Mouse (Mus musculus): ENCODE measurements at regions not wholly inside any gene's neighbourhood (a gene's known extent, or its start where the extent isn't known, plus 50 kb on each side); places are given as distances from the start of the nearest gene placed in this dataset.

DNA sequence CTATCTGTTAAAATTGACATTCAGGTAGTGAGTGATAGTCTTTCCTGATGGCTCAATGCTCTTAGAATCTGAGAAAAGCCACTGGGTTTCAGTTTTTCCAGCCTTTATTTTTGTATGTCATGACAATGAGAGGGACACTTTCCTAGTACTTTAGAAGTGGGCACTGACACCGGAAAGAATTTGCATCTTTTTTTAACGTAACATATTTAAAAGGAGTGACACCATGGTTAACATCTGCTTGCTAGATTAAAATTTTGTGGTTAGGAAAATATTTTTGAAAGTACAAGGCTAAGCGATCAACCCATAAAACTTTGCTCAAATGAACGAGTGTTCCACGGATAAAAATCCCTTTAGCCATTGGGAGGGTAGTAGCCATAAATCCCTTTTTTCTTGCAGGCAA is 174.7 kb downstream of the 1700129C05Rik start:
- Histone ChIP-seq H3K4me2 (no peak overlapping the region), H3K9me3 (replicated peaks) (no peaks in the 10 kb centered on the region), H3K4me3 (no peak overlapping the region), H3K9ac (no peak overlapping the region), H3K27me3 (replicated peaks) (no peaks in the 10 kb centered on the region), H3K36me3 (no peaks in the 10 kb centered on the region), H3K27ac (ENCODE audit: poor library complexity, severe bottlenecking) (no peak overlapping the region), H3K4me1 (replicated peaks) (peaks cover 3% of the 10 kb centered on the region; the same call in 1 of the 2 replicates)
- WGBS, result 83% methylated on average over 5 of the region's 5 CpGs
- no peak for ATAC-seq (ENCODE audit: insufficient number of reproducible peaks, low FRiP score)

DNA sequence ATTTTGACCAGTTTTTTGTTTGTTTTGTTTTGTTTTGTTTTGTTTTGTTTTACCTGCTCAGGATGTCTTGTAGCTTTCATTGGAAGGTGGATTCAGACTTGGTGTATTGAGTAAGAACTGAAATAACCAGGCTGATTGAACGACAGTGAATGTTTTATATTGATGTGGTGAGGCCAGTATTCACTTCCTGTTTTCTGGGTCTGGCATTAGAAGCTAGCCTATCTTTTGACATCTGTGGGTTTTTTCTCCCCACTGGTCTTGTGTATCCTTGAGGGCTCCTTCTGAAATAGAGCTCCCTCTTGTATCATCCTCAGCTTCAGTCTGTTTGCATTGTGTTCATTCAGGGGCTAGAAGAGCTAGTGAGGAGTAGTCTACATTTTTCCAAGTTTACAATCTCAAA is 175.5 kb downstream of the 1700129C05Rik start:
- Histone ChIP-seq H3K9ac (no peak overlapping the region), H3K27ac (ENCODE audit: poor library complexity, severe bottlenecking) (no peak overlapping the region), H3K4me1 (replicated peaks) (no peaks in the 10 kb centered on the region; the same call in 1 of the 2 replicates), H3K9me3 (replicated peaks) (no peaks in the 10 kb centered on the region), H3K4me3 (no peak overlapping the region), H3K4me2 (no peak overlapping the region), H3K36me3 (no peaks in the 10 kb centered on the region), H3K27me3 (replicated peaks) (no peaks in the 10 kb centered on the region)
- WGBS, result 79% methylated on average over 1 of the region's 1 CpGs
- no peak for ATAC-seq (ENCODE audit: insufficient number of reproducible peaks, low FRiP score)

GRCm38 (mm10) chr14:58944958-58945357 is 197.7 kb downstream of the 1700129C05Rik start:
- Histone ChIP-seq H3K9me3 (replicated peaks) (no peaks in the 10 kb centered on the region), H3K36me3 (no peaks in the 10 kb centered on the region), H3K4me3 (no peak overlapping the region), H3K9ac (no peak overlapping the region), H3K4me1 (replicated peaks) (no peaks in the 10 kb centered on the region), H3K4me2 (no peak overlapping the region), H3K27ac (ENCODE audit: poor library complexity, severe bottlenecking) (no peak overlapping the region), H3K27me3 (replicated peaks) (no peaks in the 10 kb centered on the region)
- WGBS, result 80% methylated on average over 2 of the region's 2 CpGs
- no peak for ATAC-seq (ENCODE audit: insufficient number of reproducible peaks, low FRiP score)

GRCm38 (mm10) chr14:58943267-58943765 is 199.4 kb downstream of the 1700129C05Rik start:
- H3K4me2 ChIP-seq, result no peak overlapping the region
- H3K9ac ChIP-seq, result no peak overlapping the region
- H3K9me3 ChIP-seq (replicated peaks), result no peaks in the 10 kb centered on the region
- H3K27me3 ChIP-seq (replicated peaks), result no peaks in the 10 kb centered on the region
- WGBS, result 76% methylated on average over 1 of the region's 1 CpGs
- H3K27ac ChIP-seq (ENCODE audit: poor library complexity, severe bottlenecking), result no peak overlapping the region
- H3K36me3 ChIP-seq, result no peaks in the 10 kb centered on the region
- no peaks in the 10 kb centered on the region for H3K4me1 ChIP-seq (replicated peaks)
- no peak overlapping the region for H3K4me3 ChIP-seq
- ATAC-seq (ENCODE audit: insufficient number of reproducible peaks, low FRiP score), result no peak

DNA sequence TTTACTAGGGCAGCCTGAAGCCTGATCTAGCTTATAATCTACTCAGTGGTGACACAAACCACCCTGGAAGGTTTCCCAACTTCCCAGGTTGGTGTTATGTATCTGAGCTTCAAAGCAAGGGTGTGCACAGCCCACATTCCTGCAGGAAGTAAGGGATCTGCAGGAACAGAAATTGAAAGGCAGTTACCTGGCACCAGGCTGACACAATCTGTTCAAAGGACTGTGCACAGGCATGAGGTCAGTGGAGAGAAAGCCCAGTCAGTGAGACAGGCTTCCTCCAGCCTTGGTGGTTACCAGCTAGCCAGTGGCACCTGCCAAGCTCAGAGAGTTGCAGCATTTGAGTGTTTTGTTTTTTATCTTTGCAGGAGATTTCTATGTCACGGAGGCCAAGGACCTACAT is 203.6 kb downstream of the 1700129C05Rik start:
- Histone ChIP-seq H3K4me1 (replicated peaks) (no peaks in the 10 kb centered on the region), H3K9ac (no peak overlapping the region), H3K4me2 (no peak overlapping the region), H3K27me3 (replicated peaks) (no peaks in the 10 kb centered on the region), H3K9me3 (replicated peaks) (no peaks in the 10 kb centered on the region), H3K27ac (ENCODE audit: poor library complexity, severe bottlenecking) (no peak overlapping the region), H3K4me3 (no peak overlapping the region), H3K36me3 (no peaks in the 10 kb centered on the region)
- no peak for ATAC-seq (ENCODE audit: insufficient number of reproducible peaks, low FRiP score)
- 62% methylated on average over 1 of the region's 1 CpGs for WGBS

- no peak overlapping the region for H3K27ac ChIP-seq (ENCODE audit: poor library complexity, severe bottlenecking)
- H3K4me1 ChIP-seq (replicated peaks), result no peaks in the 10 kb centered on the region
- no peak overlapping the region for H3K9ac ChIP-seq
- no peak overlapping the region for H3K4me2 ChIP-seq
- no peaks in the 10 kb centered on the region for H3K36me3 ChIP-seq
- 53% methylated on average over 5 of the region's 5 CpGs for WGBS
- no peak overlapping the region for H3K4me3 ChIP-seq
- no peaks in the 10 kb centered on the region for H3K27me3 ChIP-seq (replicated peaks)
- H3K9me3 ChIP-seq (replicated peaks), result no peaks in the 10 kb centered on the region
- no peak for ATAC-seq (ENCODE audit: insufficient number of reproducible peaks, low FRiP score)
These were observed 204.1 kb downstream of the 1700129C05Rik start for GRCm38 (mm10) chr14:58938601-58938970.

GRCm38 (mm10) chr14:58937791-58938600 is 204.7 kb downstream of the 1700129C05Rik start:
- no peak for ATAC-seq (ENCODE audit: insufficient number of reproducible peaks, low FRiP score)
- Histone ChIP-seq H3K4me1 (replicated peaks) (no peaks in the 10 kb centered on the region), H3K4me3 (no peak overlapping the region), H3K36me3 (no peaks in the 10 kb centered on the region), H3K4me2 (no peak overlapping the region), H3K27me3 (replicated peaks) (no peaks in the 10 kb centered on the region), H3K9me3 (replicated peaks) (no peaks in the 10 kb centered on the region), H3K27ac (ENCODE audit: poor library complexity, severe bottlenecking) (no peak overlapping the region), H3K9ac (no peak overlapping the region)
- WGBS, result 68% methylated on average over 12 of the region's 12 CpGs

- WGBS, result 56% methylated on average over 8 of the region's 8 CpGs
- Histone ChIP-seq H3K4me3 (no peak overlapping the region), H3K4me2 (no peak overlapping the region)
These were observed 205.4 kb downstream of the 1700129C05Rik start for GRCm38 (mm10) chr14:58937331-58937730.

DNA sequence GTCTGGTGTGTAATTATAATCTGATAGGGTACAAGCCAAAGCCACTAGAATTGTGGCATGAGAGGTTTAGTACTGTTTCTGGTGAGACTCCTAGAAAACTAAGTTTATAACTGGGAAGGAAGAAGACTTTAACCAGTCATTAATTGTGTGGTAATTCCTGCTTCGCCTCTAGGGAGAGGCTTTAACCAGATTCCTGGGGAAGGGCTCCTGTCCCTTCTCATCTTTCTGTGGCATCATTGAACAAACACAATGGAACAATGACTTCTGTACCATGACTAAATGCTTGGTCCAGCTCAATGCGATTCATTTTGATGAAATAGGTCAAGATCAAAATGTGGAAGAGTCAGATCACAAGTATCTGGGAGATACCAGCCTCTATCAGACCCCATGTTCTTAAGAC is 206.6 kb downstream of the 1700129C05Rik start:
- WGBS, result 74% methylated on average over 2 of the region's 2 CpGs
- ATAC-seq (ENCODE audit: insufficient number of reproducible peaks, low FRiP score), result no peak
- H3K4me3 ChIP-seq, result no peak overlapping the region
- H3K4me2 ChIP-seq, result no peak overlapping the region
- no peaks in the 10 kb centered on the region for H3K4me1 ChIP-seq (replicated peaks)
- H3K36me3 ChIP-seq, result no peaks in the 10 kb centered on the region
- no peak overlapping the region for H3K9ac ChIP-seq
- no peaks in the 10 kb centered on the region for H3K9me3 ChIP-seq (replicated peaks)
- H3K27ac ChIP-seq (ENCODE audit: poor library complexity, severe bottlenecking), result no peak overlapping the region
- H3K27me3 ChIP-seq (replicated peaks), result no peaks in the 10 kb centered on the region

More at GRCm38 (mm10) chr14:58937331-58937730, 205.4 kb downstream of the 1700129C05Rik start:
- Histone ChIP-seq H3K9ac (no peak overlapping the region), H3K27me3 (replicated peaks) (no peaks in the 10 kb centered on the region), H3K36me3 (no peaks in the 10 kb centered on the region), H3K9me3 (replicated peaks) (no peaks in the 10 kb centered on the region), H3K27ac (ENCODE audit: poor library complexity, severe bottlenecking) (no peak overlapping the region), H3K4me1 (replicated peaks) (no peaks in the 10 kb centered on the region)
- ATAC-seq (ENCODE audit: insufficient number of reproducible peaks, low FRiP score), result no peak

DNA sequence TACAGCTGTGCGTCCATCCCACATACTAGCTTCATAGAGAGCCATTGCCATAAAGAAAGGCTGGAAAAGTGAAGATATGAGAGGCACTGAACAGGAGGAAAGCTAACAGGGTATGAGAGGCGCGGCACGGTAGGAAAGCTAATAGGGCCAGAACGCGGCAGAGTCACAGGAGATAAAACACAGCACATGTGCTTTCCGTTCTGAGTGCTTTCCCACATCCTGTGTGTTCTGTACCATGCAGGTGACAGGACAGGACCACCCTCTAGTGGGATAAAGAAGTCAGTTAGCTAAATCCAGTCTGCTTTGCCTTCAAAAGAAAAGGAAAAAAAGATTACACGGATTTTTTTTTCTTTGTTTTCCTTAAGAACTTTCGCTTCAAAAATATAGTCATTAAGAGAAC is 224.8 kb downstream of the 1700129C05Rik start:
- Histone ChIP-seq H3K9me3 (replicated peaks) (no peaks in the 10 kb centered on the region), H3K27me3 (replicated peaks) (no peaks in the 10 kb centered on the region), H3K36me3 (no peaks in the 10 kb centered on the region), H3K4me2 (no peak overlapping the region), H3K9ac (no peak overlapping the region), H3K27ac (ENCODE audit: poor library complexity, severe bottlenecking) (no peak overlapping the region), H3K4me1 (replicated peaks) (no peaks in the 10 kb centered on the region), H3K4me3 (no peak overlapping the region)
- ATAC-seq (ENCODE audit: insufficient number of reproducible peaks, low FRiP score), result no peak
- WGBS, result 59% methylated on average over 9 of the region's 9 CpGs

GRCm38 (mm10) chr14:58917228-58917627 is 225.5 kb downstream of the 1700129C05Rik start:
- H3K9ac ChIP-seq, result no peak overlapping the region
- no peaks in the 10 kb centered on the region for H3K4me1 ChIP-seq (replicated peaks)
- H3K36me3 ChIP-seq, result no peaks in the 10 kb centered on the region
- no peak overlapping the region for H3K4me2 ChIP-seq
- no peak for ATAC-seq (ENCODE audit: insufficient number of reproducible peaks, low FRiP score)
- no peak overlapping the region for H3K4me3 ChIP-seq
- no peak overlapping the region for H3K27ac ChIP-seq (ENCODE audit: poor library complexity, severe bottlenecking)
- no peaks in the 10 kb centered on the region for H3K27me3 ChIP-seq (replicated peaks)
- H3K9me3 ChIP-seq (replicated peaks), result no peaks in the 10 kb centered on the region
- WGBS, result 82% methylated on average over 3 of the region's 3 CpGs

GRCm38 (mm10) chr14:58914937-58915336 is 227.8 kb downstream of the 1700129C05Rik start:
- no peaks in the 10 kb centered on the region for H3K27me3 ChIP-seq (replicated peaks)
- no peak overlapping the region for H3K9ac ChIP-seq
- no peaks in the 10 kb centered on the region for H3K4me1 ChIP-seq (replicated peaks)
- no peak overlapping the region for H3K27ac ChIP-seq (ENCODE audit: poor library complexity, severe bottlenecking)
- H3K4me2 ChIP-seq, result no peak overlapping the region
- WGBS, result 89% methylated on average over 3 of the region's 3 CpGs
- H3K9me3 ChIP-seq (replicated peaks), result no peaks in the 10 kb centered on the region
- no peak overlapping the region for H3K4me3 ChIP-seq
- no peak for ATAC-seq (ENCODE audit: insufficient number of reproducible peaks, low FRiP score)
- no peaks in the 10 kb centered on the region for H3K36me3 ChIP-seq

Data from heart, embryonic 12.5 days (tissue).